Mouse (Mus musculus) intestine, embryonic 14.5 days (tissue): ENCODE measurements at regions not wholly inside any gene's neighbourhood (a gene's known extent, or its start where the extent isn't known, plus 50 kb on each side); places are given as distances from the start of the nearest gene placed in this dataset.

Source experiments
- ATAC-seq: fragments of 200-750 bp; cut with Nextera tagmentation; replicated peaks from 2 replicates; pipeline ENCODE4 v1.8.0; 2017; ENCODE audit warnings: low read depth, moderate number of reproducible peaks, moderate TSS enrichment, moderate library complexity; ENCODE audit not compliant: low FRiP score, low TSS enrichment
- DNase-seq: peaks from one replicate; pipeline ENCODE4 v3.0.0-alpha.2; 2018; ENCODE audit warnings: low spot score
- H3K27ac ChIP-seq: fragments of 300-500 bp; sonication (generic); 2 replicates; pipeline ENCODE4 v1.5.1; 2014; ENCODE audit warnings: low read depth, mild to moderate bottlenecking, control low read depth
- H3K27me3 ChIP-seq: fragments of 300-500 bp; sonication (generic); replicated peaks from 2 replicates; pipeline ENCODE4 v1.6.1; 2014; ENCODE audit warnings: low read length, control low read depth; ENCODE audit not compliant: control insufficient read depth, insufficient read depth
- H3K36me3 ChIP-seq: fragments of 300-500 bp; sonication (generic); 2 replicates; pipeline ENCODE4 v1.6.1; 2014; ENCODE audit warnings: low read length, control low read depth; ENCODE audit not compliant: control insufficient read depth, insufficient read depth
- H3K4me1 ChIP-seq: fragments of 300-500 bp; sonication (generic); replicated peaks from 2 replicates; pipeline ENCODE4 v1.6.1; 2014; ENCODE audit warnings: low read length, control low read depth, mixed read lengths; ENCODE audit not compliant: control insufficient read depth, insufficient read depth
- H3K4me2 ChIP-seq: fragments of 300-500 bp; sonication (generic); 2 replicates; pipeline ENCODE4 v1.6.1; 2014; ENCODE audit warnings: low read length
- H3K4me3 ChIP-seq: fragments of 300-500 bp; sonication (generic); 2 replicates; pipeline ENCODE4 v1.5.1; 2014; ENCODE audit warnings: low read depth, low read length, control low read depth, mixed read lengths
- H3K9ac ChIP-seq: fragments of 300-500 bp; sonication (generic); 2 replicates; pipeline ENCODE4 v1.6.1; 2014; ENCODE audit warnings: mild to moderate bottlenecking, low read length
- H3K9me3 ChIP-seq: fragments of 300-500 bp; sonication (generic); 2 replicates; pipeline ENCODE4 v1.6.1; 2016; ENCODE audit warnings: low read length, control low read depth; ENCODE audit not compliant: control insufficient read depth
- WGBS: fragments of 180-500 bp; shearing (Covaris S2); extraction: QIAGEN DNeasy Blood & Tissue Kit; methylation state at CpG from one replicate; pipeline ENCODE4 v1.1.7; 2014; 5-methylcytosine and 5-hydroxymethylcytosine counted together

- Histone ChIP-seq H3K36me3 (no peaks in the 10 kb centered on the region), H3K4me3 (no peak overlapping the region), H3K9me3 (no peaks in the 10 kb centered on the region), H3K4me1 (no peaks in the 10 kb centered on the region), H3K4me2 (no peak overlapping the region), H3K27me3 (no peaks in the 10 kb centered on the region), H3K9ac (no peak overlapping the region), H3K27ac (no peak overlapping the region)
- no peak for ATAC-seq
- 75% methylated on average over 5 of the region's 5 CpGs for WGBS
- no peak for DNase-seq
Observed at GRCm38 (mm10) chr19:49964679-49965078, 713.8 kb downstream of the Sorcs1 start.

- H3K9ac ChIP-seq = no peak overlapping the region
- H3K27me3 ChIP-seq = no peaks in the 10 kb centered on the region
- WGBS = 39% methylated on average over 5 of the region's 5 CpGs
- H3K36me3 ChIP-seq = no peaks in the 10 kb centered on the region
- no peak overlapping the region for H3K4me2 ChIP-seq
- ATAC-seq (no peak), DNase-seq (no peak)
- no peak overlapping the region for H3K27ac ChIP-seq
- no peak overlapping the region for H3K4me3 ChIP-seq
- H3K9me3 ChIP-seq = no peaks in the 10 kb centered on the region
- no peaks in the 10 kb centered on the region for H3K4me1 ChIP-seq
Observed at GRCm38 (mm10) chr19:49958517-49958916, 719.9 kb downstream of the Sorcs1 start.

DNA sequence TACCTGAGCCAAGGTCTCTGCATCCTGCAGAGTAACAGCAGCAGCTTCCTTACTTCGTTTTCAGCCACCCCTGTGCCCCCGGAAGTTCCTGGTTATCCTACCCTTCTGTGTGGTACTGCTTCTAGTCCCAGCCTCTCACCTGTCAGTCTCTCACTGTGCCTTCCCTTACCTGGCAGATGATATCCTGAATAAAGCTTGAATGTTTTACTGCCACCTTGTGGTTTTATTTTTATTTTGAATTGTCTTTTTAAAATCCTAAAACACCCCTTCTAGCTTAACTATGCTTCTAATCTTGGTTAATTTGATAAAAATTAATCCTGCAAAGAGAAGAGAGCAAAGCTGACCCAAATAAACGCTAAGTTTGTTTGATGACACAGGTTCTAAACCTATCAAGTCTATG, 747.2 kb downstream of the Sorcs1 start:
- Histone ChIP-seq H3K4me1 (no peaks in the 10 kb centered on the region), H3K9me3 (no peaks in the 10 kb centered on the region), H3K4me3 (no peak overlapping the region), H3K4me2 (no peak overlapping the region), H3K36me3 (no peaks in the 10 kb centered on the region), H3K27ac (no peak overlapping the region), H3K9ac (no peak overlapping the region), H3K27me3 (no peaks in the 10 kb centered on the region)
- ATAC-seq = no peak
- DNase-seq = no peak
- WGBS = 49% methylated on average over 3 of the region's 3 CpGs

DNA sequence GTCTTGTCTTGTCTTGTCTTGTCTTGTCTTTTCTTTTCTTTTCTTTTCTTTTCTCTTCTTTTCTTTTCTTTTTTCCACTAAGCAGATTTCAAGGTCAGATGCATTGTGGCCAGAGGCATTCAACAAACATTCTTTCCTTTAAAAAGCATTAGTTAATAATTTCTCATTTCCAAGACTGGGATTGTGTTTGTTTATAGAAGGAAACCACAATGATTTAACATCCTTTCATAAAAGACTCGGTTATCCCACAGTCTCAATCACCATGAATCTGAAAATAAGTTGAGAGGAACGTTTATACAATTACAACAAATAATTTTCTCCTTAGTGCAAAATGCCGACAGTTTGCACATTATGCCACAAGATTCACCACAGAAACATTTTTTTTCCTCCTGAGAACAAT, 766.7 kb downstream of the Sorcs1 start:
- 42% methylated on average over 3 of the region's 3 CpGs for WGBS
- no peaks in the 10 kb centered on the region for H3K36me3 ChIP-seq
- H3K9ac ChIP-seq = no peak overlapping the region
- ATAC-seq = no peak
- H3K27ac ChIP-seq = no peak overlapping the region
- H3K4me1 ChIP-seq = no peaks in the 10 kb centered on the region
- no peak overlapping the region for H3K4me2 ChIP-seq
- no peaks in the 10 kb centered on the region for H3K27me3 ChIP-seq
- no peaks in the 10 kb centered on the region for H3K9me3 ChIP-seq
- no peak for DNase-seq
- no peak overlapping the region for H3K4me3 ChIP-seq

DNA sequence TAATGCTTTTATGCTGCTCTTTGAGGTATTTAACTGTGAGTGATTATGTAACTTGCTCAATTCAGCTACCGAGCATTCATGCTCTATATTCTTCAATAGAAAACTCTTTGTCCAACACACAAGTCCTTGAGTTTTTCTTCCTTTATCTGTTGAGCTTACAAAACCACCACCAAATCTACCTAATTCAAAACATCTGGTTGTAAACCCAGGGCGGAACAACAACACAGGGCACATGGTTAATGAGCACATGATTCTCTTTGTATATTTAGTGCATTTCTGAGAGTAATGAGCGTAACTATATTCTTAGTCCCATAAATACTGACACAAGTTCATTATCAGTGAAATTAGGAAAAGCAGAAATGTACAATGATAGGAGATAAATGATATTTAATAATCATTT, 798.2 kb downstream of the Sorcs1 start:
- Histone ChIP-seq H3K9ac (no peak overlapping the region), H3K36me3 (no peaks in the 10 kb centered on the region), H3K27ac (no peak overlapping the region), H3K27me3 (no peaks in the 10 kb centered on the region), H3K4me1 (no peaks in the 10 kb centered on the region), H3K4me3 (no peak overlapping the region), H3K4me2 (no peak overlapping the region), H3K9me3 (no peaks in the 10 kb centered on the region)
- DNase-seq (no peak), ATAC-seq (no peak)
- 86% methylated on average over 3 of the region's 3 CpGs for WGBS

DNA sequence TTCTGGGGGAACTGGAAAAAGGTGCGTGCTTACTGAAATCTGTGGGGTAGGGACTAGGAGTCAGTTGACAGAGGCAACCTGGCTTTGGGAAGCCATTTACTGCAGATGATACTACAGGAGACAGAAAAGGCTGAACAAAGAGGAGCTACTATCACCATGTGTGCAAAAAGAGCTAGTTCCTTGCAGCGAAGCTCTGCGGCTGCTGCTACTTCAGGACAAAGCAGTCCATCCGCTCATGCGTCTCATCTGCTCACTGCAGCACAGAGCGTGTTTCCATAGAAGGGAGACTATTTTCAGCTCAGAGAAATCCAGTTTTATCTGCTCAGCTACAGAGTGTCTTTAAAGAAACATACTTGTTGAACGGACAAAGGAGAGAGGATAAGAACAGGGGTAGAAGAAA, 817.7 kb downstream of the Sorcs1 start:
- ATAC-seq (no peak), DNase-seq (no peak)
- no peak overlapping the region for H3K27ac ChIP-seq
- H3K4me3 ChIP-seq = no peak overlapping the region
- no peak overlapping the region for H3K9ac ChIP-seq
- H3K4me2 ChIP-seq = no peak overlapping the region
- no peaks in the 10 kb centered on the region for H3K9me3 ChIP-seq
- no peaks in the 10 kb centered on the region for H3K4me1 ChIP-seq
- no peaks in the 10 kb centered on the region for H3K27me3 ChIP-seq
- WGBS = 90% methylated on average over 7 of the region's 7 CpGs
- no peaks in the 10 kb centered on the region for H3K36me3 ChIP-seq

DNA sequence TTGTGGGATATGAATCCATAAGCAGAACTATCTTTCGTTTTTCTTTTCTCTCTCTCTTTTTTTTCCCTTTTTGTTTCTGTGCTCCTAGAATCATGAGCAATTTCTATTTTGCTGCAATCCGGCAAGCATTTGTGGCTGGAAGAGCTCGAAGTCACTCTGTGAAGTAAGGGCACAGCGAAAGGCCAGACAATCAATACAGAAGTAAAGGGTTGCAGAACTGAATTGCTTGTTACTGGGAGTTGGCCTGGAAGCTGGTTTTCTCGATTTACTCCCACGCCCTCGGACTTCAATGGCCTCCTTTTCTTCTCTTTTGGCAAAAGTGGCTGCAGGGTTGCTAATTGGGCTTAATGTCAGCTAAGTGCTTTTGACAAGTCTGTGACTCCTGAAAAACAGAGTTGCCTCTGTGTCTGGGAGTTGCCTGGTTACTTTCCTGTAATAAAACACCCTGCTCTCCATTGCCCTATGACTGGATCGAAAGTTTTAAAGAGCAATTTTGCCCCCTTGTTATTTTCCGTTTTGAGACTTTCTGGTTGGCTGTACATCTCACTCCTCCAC, 822.9 kb downstream of the Sorcs1 start:
- Histone ChIP-seq H3K4me2 (no peak overlapping the region), H3K9me3 (no peaks in the 10 kb centered on the region), H3K27ac (no peak overlapping the region), H3K36me3 (no peaks in the 10 kb centered on the region), H3K4me1 (no peaks in the 10 kb centered on the region), H3K9ac (no peak overlapping the region), H3K27me3 (no peaks in the 10 kb centered on the region), H3K4me3 (no peak overlapping the region)
- DNase-seq (no peak), ATAC-seq (no peak)
- 53% methylated on average over 9 of the region's 9 CpGs for WGBS

GRCm38 (mm10) chr19:49841984-49842383, 836.5 kb downstream of the Sorcs1 start:
- H3K9ac ChIP-seq = no peak overlapping the region
- no peaks in the 10 kb centered on the region for H3K4me1 ChIP-seq
- no peak for ATAC-seq
- no peak overlapping the region for H3K27ac ChIP-seq
- no peak for DNase-seq
- no peaks in the 10 kb centered on the region for H3K27me3 ChIP-seq
- H3K9me3 ChIP-seq = no peaks in the 10 kb centered on the region
- H3K36me3 ChIP-seq = no peaks in the 10 kb centered on the region
- no peak overlapping the region for H3K4me3 ChIP-seq
- no peak overlapping the region for H3K4me2 ChIP-seq
- 92% methylated on average over 5 of the region's 5 CpGs for WGBS

- no peak for DNase-seq
- Histone ChIP-seq H3K36me3 (no peaks in the 10 kb centered on the region), H3K4me3 (no peak overlapping the region), H3K27ac (no peak overlapping the region), H3K4me1 (no peaks in the 10 kb centered on the region), H3K4me2 (no peak overlapping the region), H3K9me3 (no peaks in the 10 kb centered on the region), H3K27me3 (no peaks in the 10 kb centered on the region), H3K9ac (no peak overlapping the region)
- WGBS = 77% methylated on average over 2 of the region's 2 CpGs
- no peak for ATAC-seq
Observed at GRCm38 (mm10) chr19:49839153-49839911, 839.1 kb downstream of the Sorcs1 start.
